Mouse (Mus musculus) ES-E14 (cell line): ENCODE results near the gene Ppm1l.

Experiments
- CHD2 ChIP-seq: IDR thresholded peaks from 2 replicates; pipeline ENCODE4 v1.6.1; 2014; ENCODE audit warnings: mild to moderate bottlenecking, low read depth, low read length, inconsistent platforms
- ZC3H11A ChIP-seq: IDR thresholded peaks from 2 replicates; pipeline ENCODE4 v1.6.1; 2012; ENCODE audit warnings: low read depth, mild to moderate bottlenecking, inconsistent platforms, low read length, borderline replicate concordance
- ZNF384 ChIP-seq: IDR thresholded peaks from 2 replicates; pipeline ENCODE4 v1.6.1; 2012; ENCODE audit warnings: low read depth, low read length, inconsistent platforms

DNA sequence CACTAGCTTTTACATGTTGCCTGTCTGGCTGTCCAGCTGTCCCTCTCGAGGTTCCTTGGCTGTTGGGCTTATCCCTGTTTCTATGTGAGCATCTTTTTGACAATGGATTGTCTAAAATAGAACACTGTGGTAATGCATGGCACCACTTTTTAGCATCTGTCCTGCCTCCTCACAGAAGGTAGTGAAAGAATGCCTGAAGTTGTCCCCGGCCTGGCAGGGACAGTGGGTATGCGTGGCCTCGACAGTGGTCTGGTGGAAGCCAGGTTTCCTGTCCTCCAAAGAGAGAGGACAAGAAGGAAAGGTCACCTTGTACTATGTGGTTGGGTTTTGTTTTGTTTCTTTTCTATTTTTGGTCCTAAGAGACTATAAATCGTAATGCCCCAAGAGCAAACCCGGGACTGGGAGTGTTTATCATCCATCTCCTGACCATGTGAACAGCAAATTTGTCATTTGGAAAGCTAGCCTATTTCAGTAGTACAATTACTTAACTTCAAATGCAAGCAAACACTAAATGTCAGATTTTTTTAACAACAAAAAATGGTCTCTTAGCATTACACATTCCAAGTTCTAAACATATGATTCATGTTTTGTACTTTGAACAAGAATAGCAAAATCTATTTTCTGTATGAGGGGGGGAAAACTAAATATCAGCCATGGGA, 242.8 kb downstream of the Ppm1l start:
- TF ChIP-seq ZNF384 (no peak), CHD2 (no peak), ZC3H11A (no peak)
